Mouse (Mus musculus) lung, adult 18-20 months (tissue): ENCODE measurements around the gene Eral1.

Source experiments
- DNase-seq, 2 experiments: peaks; one replicate each; pipeline ENCODE4 v3.0.0; 2022; ENCODE audit warnings: mixed read lengths in 2 of 2

The Eral1 gene

GRCm38 (mm10) chr11:78079961-78080921, at the start of gene Eral1:
Gene Eral1, minus strand, starts transcription at chr11:78080383.
- DNase-seq, result peak; percentile 81 to 83

DNA sequence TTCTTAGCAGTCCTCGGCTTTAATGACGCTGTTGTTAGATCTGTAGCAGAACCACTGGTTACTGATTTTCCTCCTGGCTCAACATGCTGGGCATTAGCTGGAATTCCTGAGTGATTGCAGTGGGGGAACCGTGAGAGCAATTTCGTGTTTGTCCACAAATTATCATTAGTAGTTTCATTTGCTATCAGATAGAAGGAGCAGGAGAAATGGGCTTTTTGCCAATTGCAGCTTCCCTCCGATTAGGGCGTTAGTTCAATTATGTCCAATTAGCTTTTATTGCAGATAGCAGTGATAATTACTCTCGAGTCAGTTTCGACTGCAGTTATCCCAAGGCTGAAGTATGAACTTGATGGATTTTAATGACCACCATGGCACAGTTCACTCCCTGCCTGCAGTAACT, 49.3 kb upstream of the Eral1 start:
- DNase-seq, result no peak

DNA sequence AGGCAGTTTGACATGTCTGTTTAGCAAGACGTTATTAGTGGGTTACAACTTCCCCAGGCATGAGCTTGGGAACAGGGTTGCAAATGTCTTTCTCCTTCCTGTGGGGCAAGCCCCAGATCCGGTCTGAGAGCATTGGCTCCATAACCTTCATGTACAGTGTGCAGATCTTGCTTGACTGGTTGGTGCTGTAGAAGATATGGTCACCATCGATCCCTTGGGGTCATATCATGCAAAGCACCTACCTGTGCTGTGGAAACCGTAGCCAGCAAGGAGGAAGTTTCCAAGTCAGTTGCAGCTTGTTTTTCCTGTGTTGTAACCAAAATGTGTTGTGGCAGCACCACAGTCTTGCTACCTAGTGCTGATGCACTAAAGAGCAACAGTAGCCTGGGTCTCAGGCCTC, 46.6 kb upstream of the Eral1 start:
- no peak for DNase-seq

DNA sequence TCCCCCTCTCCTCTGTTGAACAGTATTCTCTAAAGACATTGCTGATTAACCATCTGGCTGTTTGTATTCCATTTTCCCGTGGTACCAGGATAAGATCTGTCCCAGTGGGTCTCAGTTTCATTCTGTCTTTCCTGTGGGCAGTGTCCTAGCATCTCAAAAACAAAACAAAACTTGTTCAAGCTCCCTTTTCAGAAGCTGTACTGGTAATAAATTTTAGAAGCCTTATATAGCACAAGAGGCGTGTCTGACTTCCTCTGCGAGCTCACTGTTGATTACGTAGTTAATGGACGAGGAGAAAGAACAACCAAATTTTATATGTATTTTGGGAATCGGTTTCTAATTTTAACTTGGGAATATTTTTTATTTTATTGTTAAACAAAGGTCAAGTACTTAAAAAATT, 45.5 kb upstream of the Eral1 start:
- DNase-seq, result no peak

DNA sequence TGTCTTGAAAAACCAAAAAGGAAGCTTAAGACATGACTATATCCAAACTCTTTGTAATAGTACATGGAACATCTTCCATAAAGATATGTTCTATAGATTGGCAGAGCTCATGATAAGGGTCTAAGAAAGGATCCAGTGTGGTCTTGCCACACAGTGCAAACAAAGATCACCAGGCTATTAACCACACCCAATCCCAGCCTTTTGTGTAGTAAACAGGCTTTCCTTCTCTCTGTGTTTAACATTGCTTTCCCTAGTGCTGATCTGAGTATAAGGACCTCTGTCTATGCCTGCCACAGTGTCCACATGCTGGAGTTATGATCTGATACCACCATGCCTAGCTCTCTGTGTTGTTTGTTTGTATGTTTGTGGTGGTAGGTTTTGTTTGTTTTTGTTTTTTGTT, 43.6 kb upstream of the Eral1 start:
- DNase-seq, result no peak

- DNase-seq, result no peak
Measured at GRCm38 (mm10) chr11:78122815-78123214, 42.6 kb upstream of the Eral1 start.

- DNase-seq, result peak; percentile 15 to 59
Measured at GRCm38 (mm10) chr11:78121176-78121575, 41.0 kb upstream of the Eral1 start.

DNA sequence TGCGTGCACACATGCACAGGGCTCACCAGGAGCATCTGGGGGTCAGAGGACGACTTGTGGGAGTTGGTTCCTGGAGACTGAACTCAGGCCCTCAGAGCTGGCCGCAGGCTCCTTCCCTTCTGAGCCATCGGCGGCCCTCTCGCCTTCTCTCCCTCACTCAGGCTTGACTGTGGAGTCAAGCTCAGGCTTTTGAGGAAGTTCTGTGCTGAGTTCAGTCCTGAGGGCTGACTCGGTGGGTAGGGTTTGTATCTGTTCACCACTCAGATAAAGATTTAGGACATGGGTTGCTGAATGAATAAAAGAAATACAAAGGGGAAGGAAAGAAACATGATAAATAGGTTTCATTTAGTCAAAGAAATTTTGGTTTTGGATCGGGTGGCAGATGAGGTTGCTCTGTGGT, 39.7 kb upstream of the Eral1 start:
- no peak for DNase-seq

GRCm38 (mm10) chr11:78118467-78118866, 38.3 kb upstream of the Eral1 start:
- no peak for DNase-seq

GRCm38 (mm10) chr11:78116146-78116410, 35.9 kb upstream of the Eral1 start:
- DNase-seq, result no peak

- DNase-seq, result peak; percentile 95 to 97
Measured at GRCm38 (mm10) chr11:78115367-78116145, 35.4 kb upstream of the Eral1 start.

GRCm38 (mm10) chr11:78114676-78115366, 34.6 kb upstream of the Eral1 start:
- DNase-seq, result no peak

GRCm38 (mm10) chr11:78113616-78114015, 33.4 kb upstream of the Eral1 start:
- DNase-seq, result no peak

DNA sequence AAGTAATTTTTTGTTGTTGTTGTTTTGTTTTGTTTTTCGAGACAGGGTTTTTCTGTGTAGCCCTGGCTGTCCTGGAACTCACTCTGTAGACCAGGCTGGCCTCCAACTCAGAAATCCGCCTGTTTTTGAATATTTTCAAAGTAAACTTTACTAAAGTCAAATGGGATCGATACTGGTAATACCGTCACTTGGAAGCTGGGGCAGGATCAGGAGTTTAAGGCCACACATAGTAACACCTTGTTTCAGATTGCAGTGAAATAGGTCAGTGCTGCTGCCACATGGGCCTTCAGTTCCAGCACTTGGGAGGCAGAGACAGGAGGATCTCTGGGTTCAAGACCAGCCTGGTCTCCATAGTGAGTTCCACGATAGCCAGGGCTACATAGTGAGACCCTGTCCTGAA, 24.3 kb upstream of the Eral1 start:
- DNase-seq, result no peak

DNA sequence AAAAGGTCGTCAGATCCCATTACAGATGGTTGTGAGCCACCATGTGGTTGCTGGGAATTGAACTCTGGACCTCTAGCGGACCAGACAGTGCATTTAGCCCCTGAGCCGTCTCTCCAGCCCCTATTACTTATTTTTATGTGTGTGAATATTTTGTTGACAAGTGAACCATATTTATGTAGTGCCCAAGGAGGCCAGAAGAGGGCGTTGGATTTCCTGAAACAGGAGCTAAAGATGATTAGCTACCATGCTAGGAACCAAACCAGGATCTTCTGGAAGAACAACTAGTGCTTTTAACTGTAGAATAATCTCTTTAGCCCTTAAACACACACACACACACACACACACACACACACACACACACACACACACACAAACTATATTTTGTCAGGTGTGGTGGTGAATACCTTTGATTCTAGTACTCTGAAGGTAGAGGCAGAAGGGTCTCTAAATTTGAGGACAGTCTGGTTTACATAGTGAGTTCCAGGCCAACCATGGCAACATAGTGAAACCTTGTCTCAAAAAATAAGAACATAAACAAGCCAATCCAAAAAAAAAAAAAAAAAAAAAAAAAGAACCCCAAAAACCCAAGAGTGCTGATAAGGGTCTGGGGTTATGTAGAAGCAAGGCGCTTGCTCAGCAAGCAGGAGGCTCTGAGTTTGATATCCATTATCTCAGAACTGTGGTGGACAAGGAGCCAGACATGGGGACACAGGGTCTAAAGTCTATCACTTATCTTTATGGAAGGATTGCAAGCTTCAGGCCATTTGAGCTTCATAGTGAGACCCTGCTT, 23.0 kb upstream of the Eral1 start:
- DNase-seq, result no peak

- no peak for DNase-seq
Measured at GRCm38 (mm10) chr11:78102142-78102541, 22.0 kb upstream of the Eral1 start.

- no peak for DNase-seq
Measured at GRCm38 (mm10) chr11:78100746-78101145, 20.6 kb upstream of the Eral1 start.

DNA sequence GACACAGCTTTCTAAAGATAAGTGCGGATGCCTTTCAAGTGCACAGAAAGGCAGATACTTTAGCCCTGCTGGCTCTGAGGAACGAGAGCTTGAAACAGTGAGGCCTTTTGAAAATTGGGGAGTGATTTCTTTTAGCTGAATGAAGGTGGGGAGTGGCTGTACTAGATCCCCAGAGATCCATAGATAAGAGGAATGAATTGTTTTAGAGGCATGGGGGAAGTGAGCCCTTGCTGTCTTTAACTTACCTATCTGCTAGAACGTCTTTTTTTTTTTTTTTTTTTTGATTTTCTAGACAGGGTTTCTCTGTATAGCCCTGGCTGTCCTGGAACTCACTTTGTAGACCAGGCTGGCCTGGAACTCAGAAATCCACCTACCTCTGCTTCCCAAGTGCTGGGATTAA, 16.9 kb upstream of the Eral1 start:
- no peak for DNase-seq

DNA sequence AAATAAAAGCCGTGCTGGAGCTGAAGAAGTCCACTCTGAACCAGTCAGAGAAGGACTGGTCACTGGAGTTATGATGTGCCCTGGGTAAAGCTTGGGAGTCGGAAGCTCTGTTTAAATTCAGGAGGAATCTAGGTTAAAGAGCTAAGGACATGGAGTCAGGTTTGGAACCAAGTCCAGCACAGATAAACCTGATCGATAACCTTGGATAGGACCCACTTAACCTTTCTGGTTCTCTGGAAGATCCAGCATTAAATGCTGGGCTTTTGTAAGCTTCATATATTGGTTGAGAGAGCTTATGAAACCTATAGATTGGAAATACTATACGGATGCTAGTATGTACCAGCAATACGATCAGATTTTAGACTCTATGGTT, 14.9 kb upstream of the Eral1 start:
- no peak for DNase-seq

- DNase-seq, result peak; percentile 93 to 96
Measured at GRCm38 (mm10) chr11:78094504-78095143, 14.4 kb upstream of the Eral1 start, which contains the start of gene Fam222b. Gene Fam222b, plus strand, starts transcription at chr11:78094660.

DNA sequence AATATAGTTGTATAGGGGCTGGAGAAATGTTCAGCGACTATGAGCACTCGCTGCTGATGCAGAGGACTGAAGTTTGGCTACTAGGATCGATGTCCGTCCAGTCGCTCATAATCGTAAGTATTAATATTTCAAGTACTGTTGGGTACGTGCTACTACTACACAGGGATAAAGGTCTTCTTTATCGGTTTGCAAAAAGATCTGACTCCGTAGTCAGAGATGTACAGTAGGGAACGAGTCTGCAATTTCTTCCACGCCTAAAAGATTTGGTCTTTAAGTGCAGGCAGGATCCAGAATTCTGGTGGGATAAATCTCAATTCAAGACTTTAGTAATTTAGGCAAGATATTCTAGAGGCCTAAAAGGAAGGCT, 13.9 kb upstream of the Eral1 start:
- DNase-seq, result no peak

DNA sequence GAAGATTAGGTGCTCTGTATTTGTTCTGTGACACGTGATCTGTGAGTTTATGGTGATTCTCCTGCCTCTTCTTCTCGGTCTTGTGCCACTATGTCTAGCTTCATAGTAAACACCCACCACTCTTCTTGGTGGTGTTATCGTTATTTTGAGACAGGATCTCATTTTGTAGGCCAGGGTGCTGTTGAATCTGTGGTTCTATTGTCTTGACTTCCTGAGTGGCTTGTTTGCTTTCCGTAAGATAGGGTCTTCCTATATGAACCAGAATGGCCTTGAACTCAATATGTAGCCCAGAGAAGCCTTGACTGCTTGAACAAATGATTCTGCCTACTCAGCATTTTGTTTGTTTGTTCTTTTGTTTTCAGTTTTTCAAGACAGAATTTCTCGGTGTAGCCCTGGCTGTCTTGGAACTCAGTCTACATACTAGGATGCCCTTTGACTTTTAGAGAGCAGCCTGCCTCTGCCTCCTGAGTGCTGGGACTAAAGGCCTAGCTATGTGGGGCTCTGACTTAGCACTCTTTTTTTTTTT, 7.6 kb upstream of the Eral1 start:
- DNase-seq, result no peak
